In genomic region chr2:27813370-27813769, GRCm38 (mm10) we compare ENCODE assay signal across 9 mouse cellular contexts.
A peak's percentile ranks its signal among the peaks of the same experiment; 100 is the strongest.
DNase-seq lines count a peak whose midpoint lies in the region; ATAC-seq and TF ChIP-seq lines count a peak whose summit lies in the region.
"Had no signal": no experiment of that assay in that cellular context is flagged by ENCODE, and none has a peak within 500 bp of the region (broad histone marks: within the 10 kb centered on the region; RNA-seq: fewer than 3 reads in every experiment).

No protein-coding gene starts in this region.

- H3K9ac ChIP-seq in forebrain, embryonic 15.5 days (replicated peaks) = no peak overlapping the region
- no peak overlapping the region for H3K9ac ChIP-seq in forebrain, embryonic 16.5 days (replicated peaks; ENCODE audit: low read depth, low read length)
- H3K9ac ChIP-seq in intestine, postnatal 0 days (ENCODE audit: low read depth, low read length) = no peak overlapping the region
- H3K9ac ChIP-seq: midbrain, embryonic 12.5 days had no signal

- intact Hi-C loops in left cerebral cortex, postnatal 14 days (cut with DNase I) = no loop called here

- peaks cover 8% of the 10 kb centered on the region for H3K4me1 ChIP-seq in forebrain, embryonic 10.5 days
- peaks cover 13% of the 10 kb centered on the region for H3K4me1 ChIP-seq in forebrain, embryonic 15.5 days
- H3K4me1 ChIP-seq in forebrain, embryonic 16.5 days (replicated peaks; ENCODE audit: control insufficient read depth, insufficient read depth, low read length) = peaks cover 8% of the 10 kb centered on the region
- 0 out of 2 replicates have a peak, but pooled peaks cover 2% of the 10 kb centered on the region for H3K4me1 ChIP-seq in intestine, postnatal 0 days (replicated peaks; ENCODE audit: control insufficient read depth, insufficient read depth, low read length)

- TF ChIP-seq CTCF in intestine, postnatal 0 days (IDR thresholded peaks at IDR 0.05; ENCODE audit: low read depth) = no peak

- 62% methylated on average over 6 of the region's 6 CpGs for WGBS in forebrain, embryonic 10.5 days
- WGBS in forebrain, embryonic 15.5 days = 38% methylated on average over 6 of the region's 6 CpGs
- WGBS in forebrain, embryonic 16.5 days = 33% methylated on average over 6 of the region's 6 CpGs
- WGBS in intestine, postnatal 0 days = 49% methylated on average over 6 of the region's 6 CpGs

- peak overlapping the region; percentile 51; the same call in 1 of the 2 replicates for H3K27ac ChIP-seq in forebrain, embryonic 10.5 days
- no peak overlapping the region for H3K27ac ChIP-seq in forebrain, embryonic 15.5 days (replicated peaks)
- no peak overlapping the region for H3K27ac ChIP-seq in forebrain, embryonic 16.5 days (ENCODE audit: low read length)
- no peak overlapping the region for H3K27ac ChIP-seq in intestine, postnatal 0 days (ENCODE audit: low read depth, low read length)
- H3K27ac ChIP-seq: midbrain, embryonic 12.5 days had no signal

- H3K9me3 ChIP-seq in forebrain, embryonic 10.5 days = no peaks in the 10 kb centered on the region
- H3K9me3 ChIP-seq in forebrain, embryonic 15.5 days = no peaks in the 10 kb centered on the region
- no peaks in the 10 kb centered on the region for H3K9me3 ChIP-seq in forebrain, embryonic 16.5 days (ENCODE audit: control insufficient read depth, low read length)
- no peaks in the 10 kb centered on the region for H3K9me3 ChIP-seq in intestine, postnatal 0 days (ENCODE audit: control insufficient read depth)
- H3K9me3 ChIP-seq: midbrain, embryonic 12.5 days had no signal

- H3K36me3 ChIP-seq in forebrain, embryonic 10.5 days (replicated peaks) = no peaks in the 10 kb centered on the region
- no peaks in the 10 kb centered on the region for H3K36me3 ChIP-seq in forebrain, embryonic 15.5 days
- H3K36me3 ChIP-seq in forebrain, embryonic 16.5 days (ENCODE audit: control insufficient read depth, insufficient read depth) = no peaks in the 10 kb centered on the region
- H3K36me3 ChIP-seq in intestine, postnatal 0 days (ENCODE audit: control insufficient read depth, insufficient read depth) = no peaks in the 10 kb centered on the region
- H3K36me3 ChIP-seq: midbrain, embryonic 12.5 days had no signal

- DNase-seq in forebrain, embryonic 10.5 days (ENCODE audit: extremely low spot score, low spot score) = no peak
- DNase-seq in 3T3-L1 (ENCODE audit: low read depth, low spot score) = peak; percentile 78
- no peak for DNase-seq in left cerebral cortex, postnatal 14 days (ENCODE audit: low spot score in 2 of 2)
- no peak for DNase-seq in testis, postnatal 14 days (ENCODE audit: low spot score)

- no peak overlapping the region for H3K4me3 ChIP-seq in forebrain, embryonic 10.5 days
- H3K4me3 ChIP-seq in forebrain, embryonic 15.5 days = no peak overlapping the region
- no peak overlapping the region for H3K4me3 ChIP-seq in forebrain, embryonic 16.5 days (replicated peaks; ENCODE audit: low read length)
- no peak overlapping the region for H3K4me3 ChIP-seq in intestine, postnatal 0 days (ENCODE audit: low read depth, low read length)
- H3K4me3 ChIP-seq: midbrain, embryonic 12.5 days had no signal

- H3K4me2 ChIP-seq in forebrain, embryonic 15.5 days (replicated peaks) = no peak overlapping the region
- no peak overlapping the region for H3K4me2 ChIP-seq in forebrain, embryonic 16.5 days (ENCODE audit: low read length)
- H3K4me2 ChIP-seq in intestine, postnatal 0 days (replicated peaks; ENCODE audit: low read depth) = no peak overlapping the region
- H3K4me2 ChIP-seq: midbrain, embryonic 12.5 days had no signal

- no peaks in the 10 kb centered on the region for H3K27me3 ChIP-seq in forebrain, embryonic 10.5 days (ENCODE audit: poor library complexity, severe bottlenecking)
- no peaks in the 10 kb centered on the region for H3K27me3 ChIP-seq in forebrain, embryonic 15.5 days
- H3K27me3 ChIP-seq in forebrain, embryonic 16.5 days (replicated peaks; ENCODE audit: control insufficient read depth, insufficient read depth, low read length) = no peaks in the 10 kb centered on the region
- H3K27me3 ChIP-seq in intestine, postnatal 0 days (replicated peaks; ENCODE audit: control insufficient read depth, insufficient read depth, low read length) = no peaks in the 10 kb centered on the region
- H3K27me3 ChIP-seq: midbrain, embryonic 12.5 days had no signal

- no peak for ATAC-seq in forebrain, embryonic 15.5 days (replicated peaks)
- ATAC-seq in forebrain, embryonic 16.5 days = 0 out of 2 replicates have a peak, but pooled peaks have one; percentile 28
- peak; percentile 22; the same call in 1 of the 2 replicates for ATAC-seq in intestine, postnatal 0 days
- ATAC-seq in erythroblast, adult 5-6 weeks (replicated peaks; ENCODE audit: low FRiP score, poor library complexity, severe bottlenecking) = no peak

Comparison
In these comparisons a context has a peak if more than half of its experiments do, and no peak if none do; other contexts are left out.
1. ATAC-seq: peak in forebrain, embryonic 16.5 days (single experiment) and intestine, postnatal 0 days (single experiment); none in forebrain, embryonic 15.5 days (single experiment) and erythroblast, adult 5-6 weeks (single experiment).